Comparison of ENCODE assay signal across 30 mouse cellular contexts in the genomic region with DNA sequence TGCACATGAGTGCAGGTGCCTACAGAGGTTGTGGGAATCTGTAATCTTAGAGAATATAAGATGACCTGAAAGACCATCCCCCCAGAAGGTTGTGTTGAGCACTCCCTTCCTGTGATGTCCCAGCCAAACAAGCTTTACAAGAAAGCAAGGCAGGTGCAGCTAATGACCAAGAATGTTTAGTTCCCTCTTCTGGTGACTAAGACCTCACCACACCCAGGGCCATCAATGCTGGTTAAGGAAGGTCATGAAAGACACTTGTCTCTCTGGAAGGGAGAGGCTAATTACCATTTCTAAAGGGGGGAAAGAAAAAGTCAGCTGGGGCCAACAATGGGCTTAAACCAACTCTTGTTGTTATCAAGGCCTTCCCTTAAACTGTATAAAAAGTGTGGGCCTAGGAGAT.
DNase-seq lines count a peak whose midpoint lies in the region; ATAC-seq and TF ChIP-seq lines count a peak whose summit lies in the region.
"Had no signal": no experiment of that assay in that cellular context is flagged by ENCODE, and none has a peak within 500 bp of the region (broad histone marks: within the 10 kb centered on the region; RNA-seq: fewer than 3 reads in every experiment).

No protein-coding gene starts in this region.

- 0 out of 2 replicates have a peak, but pooled peaks have one; percentile 3 for TF ChIP-seq RAD21 in CH12.LX (IDR thresholded peaks at IDR 0.05; ENCODE audit: low read depth, low read length)

- TF ChIP-seq CTCF in CH12.LX (conservative IDR thresholded peaks at IDR 0.05 in 1 of 2, IDR thresholded peaks at IDR 0.05 in 1 of 2; ENCODE audit: low read depth in 2 of 2, low read length in 2 of 2) (no peak), G1E (IDR thresholded peaks at IDR 0.05; ENCODE audit: low read depth, low read length) (no peak)

- H3K9me3 ChIP-seq in heart, embryonic 10.5 days: no peaks in the 10 kb centered on the region
- peaks cover 4% of the 10 kb centered on the region for H3K9me3 ChIP-seq in CH12.LX (replicated peaks; ENCODE audit: low read length)
- H3K9me3 ChIP-seq in G1E (replicated peaks): no peaks in the 10 kb centered on the region
- H3K9me3 ChIP-seq: embryonic facial prominence, embryonic 12.5 days; heart, embryonic 15.5 days; hindbrain, embryonic 12.5 days; intestine, embryonic 15.5 days; midbrain, embryonic 13.5 days; neural tube, embryonic 13.5 days had no signal

- no peak overlapping the region for H3K4me3 ChIP-seq in heart, embryonic 10.5 days
- H3K4me3 ChIP-seq in CH12.LX (replicated peaks in 1 of 3; ENCODE audit: low read depth in 2 of 3, low read length in 2 of 3, poor library complexity in 1 of 3) (no peak overlapping the region), G1E (ENCODE audit: low read depth, low read length) (no peak overlapping the region)
- H3K4me3 ChIP-seq: embryonic facial prominence, embryonic 12.5 days; heart, embryonic 15.5 days; hindbrain, embryonic 12.5 days; intestine, embryonic 15.5 days; layer of hippocampus, adult 2 months; midbrain, embryonic 13.5 days; neural tube, embryonic 13.5 days had no signal

- peak; percentile 54 for TF ChIP-seq EP300 in CH12.LX (IDR thresholded peaks at IDR 0.05; ENCODE audit: low read length)

- ATAC-seq in G1E (ENCODE audit: extremely low read depth, insufficient number of reproducible peaks, low FRiP score, poor library complexity, severe bottlenecking): no peak; the same call in 1 of the 2 replicates
- ATAC-seq in megakaryocyte, adult 5-6 weeks (ENCODE audit: poor library complexity, severe bottlenecking): no peak
- ATAC-seq: forebrain, embryonic 14.5 days; hindbrain, postnatal 0 days; intestine, embryonic 15.5 days; lung, postnatal 0 days; midbrain, embryonic 13.5 days had no signal

- dilution Hi-C loops in CH12.LX (cut with MboI; ENCODE audit: extremely low pct_ligation_motif_present, extremely low pct_unique_long_range_greater_than_20kb, low sequenced_read_pairs): no loop called here

- intact Hi-C loops in heart, postnatal 25 days (cut with DNase I): no loop called here

- peak; percentile 63 for DNase-seq in heart, embryonic 10.5 days (ENCODE audit: low spot score)
- no peak for DNase-seq in heart, postnatal 25 days (ENCODE audit: low spot score)
- DNase-seq in CH12.LX (ENCODE audit: extremely low read depth) (peak; percentile 79), G1E (ENCODE audit: low spot score) (peak; percentile 7)
- DNase-seq in c-Kit-negative CD71-positive TER-119-positive erythroid progenitor cells, embryonic 14.5 days (ENCODE audit: low read depth, low spot score): peak; percentile 19
- no peak for DNase-seq in thymus, postnatal 0 days (ENCODE audit: low spot score)
- DNase-seq: adrenal gland, postnatal 10 days; cerebellum, adult 11 months; cerebellum, adult 9-10 months; cerebellum, postnatal 36 days; embryo, embryonic 11 days; heart, postnatal 36 days; kidney, postnatal 36 days; left cerebral cortex, postnatal 4 days; lung, adult 18-20 months; lung, postnatal 4 days; retina, postnatal 1 day; right cerebral cortex, postnatal 14 days; thymus, postnatal 14 days had no signal

- no peak overlapping the region for H3K27ac ChIP-seq in heart, embryonic 10.5 days
- H3K27ac ChIP-seq in CH12.LX (ENCODE audit: insufficient read depth, low read depth): no peak overlapping the region
- H3K27ac ChIP-seq: embryonic facial prominence, embryonic 12.5 days; heart, embryonic 15.5 days; hindbrain, embryonic 12.5 days; hindbrain, postnatal 0 days; intestine, embryonic 15.5 days; layer of hippocampus, adult 2 months; midbrain, embryonic 13.5 days; neural tube, embryonic 13.5 days had no signal

- H3K27me3 ChIP-seq in heart, embryonic 10.5 days (ENCODE audit: insufficient read depth, poor library complexity, severe bottlenecking): no peaks in the 10 kb centered on the region
- no peaks in the 10 kb centered on the region for H3K27me3 ChIP-seq in CH12.LX (replicated peaks)
- H3K27me3 ChIP-seq in G1E (ENCODE audit: insufficient read depth, low read length): peaks cover 5% of the 10 kb centered on the region; the same call in 1 of the 2 replicates
- H3K27me3 ChIP-seq: embryonic facial prominence, embryonic 12.5 days; heart, embryonic 15.5 days; hindbrain, embryonic 12.5 days; intestine, embryonic 15.5 days; midbrain, embryonic 13.5 days; neural tube, embryonic 13.5 days had no signal

- no peak for TF ChIP-seq POLR2A in CH12.LX (IDR thresholded peaks at IDR 0.05; ENCODE audit: low read depth, low read length)

- in situ Hi-C loops in CH12.LX (cut with MboI; ENCODE audit: low pct_ligation_motif_present, low pct_unique_long_range_greater_than_20kb, low sequenced_read_pairs): no loop called here

- no peak overlapping the region for H3K4me2 ChIP-seq in CH12.LX (ENCODE audit: insufficient read depth, low read depth, poor library complexity, severe bottlenecking)
- H3K4me2 ChIP-seq: embryonic facial prominence, embryonic 12.5 days; heart, embryonic 15.5 days; hindbrain, embryonic 12.5 days; intestine, embryonic 15.5 days; midbrain, embryonic 13.5 days; neural tube, embryonic 13.5 days had no signal

- H3K9ac ChIP-seq in CH12.LX (ENCODE audit: insufficient read depth, low read depth): no peak overlapping the region
- H3K9ac ChIP-seq: embryonic facial prominence, embryonic 12.5 days; heart, embryonic 15.5 days; hindbrain, embryonic 12.5 days; intestine, embryonic 15.5 days; midbrain, embryonic 13.5 days; neural tube, embryonic 13.5 days had no signal

- H3K36me3 ChIP-seq in heart, embryonic 10.5 days: no peaks in the 10 kb centered on the region
- H3K36me3 ChIP-seq in CH12.LX (replicated peaks in 1 of 2; ENCODE audit: control insufficient read depth in 1 of 2, insufficient read depth in 1 of 2, low read length in 1 of 2) (no peaks in the 10 kb centered on the region), G1E (replicated peaks) (no peaks in the 10 kb centered on the region)
- H3K36me3 ChIP-seq: embryonic facial prominence, embryonic 12.5 days; heart, embryonic 15.5 days; hindbrain, embryonic 12.5 days; intestine, embryonic 15.5 days; midbrain, embryonic 13.5 days; neural tube, embryonic 13.5 days had no signal

- H3K4me1 ChIP-seq in heart, embryonic 10.5 days: no peaks in the 10 kb centered on the region
- H3K4me1 ChIP-seq in CH12.LX (ENCODE audit: control insufficient read depth in 1 of 2, insufficient read depth in 2 of 2) (peaks cover 8 to 17% of the 10 kb centered on the region in 2 experiments; a peak in 3 of 4 replicates), G1E (ENCODE audit: insufficient read depth, low read depth, low read length) (peaks cover 25% of the 10 kb centered on the region)
- H3K4me1 ChIP-seq: embryonic facial prominence, embryonic 12.5 days; heart, embryonic 15.5 days; hindbrain, embryonic 12.5 days; intestine, embryonic 15.5 days; midbrain, embryonic 13.5 days; neural tube, embryonic 13.5 days had no signal

- H3K79me2 ChIP-seq in CH12.LX (replicated peaks; ENCODE audit: control insufficient read depth, extremely low read depth, insufficient read depth, poor library complexity, severe bottlenecking): no peaks in the 10 kb centered on the region

TF ChIP-seq in CH12.LX, 34 proteins besides CTCF, POLR2A, EP300 and RAD21:
- no peak for TF ChIP-seq HCFC1 (IDR thresholded peaks at IDR 0.05; ENCODE audit: low read depth, low read length)
- 0 out of 2 replicates have a peak, but pooled peaks have one; percentile 33 for TF ChIP-seq BHLHE40 (IDR thresholded peaks at IDR 0.05; ENCODE audit: low read depth, low read length)

Comparison
In these comparisons a context has a peak if more than half of its experiments do, and no peak if none do; other contexts are left out.
1. DNase-seq: peak in heart, embryonic 10.5 days (single experiment), CH12.LX (single experiment), G1E (single experiment) and c-Kit-negative CD71-positive TER-119-positive erythroid progenitor cells, embryonic 14.5 days (single experiment); none in heart, postnatal 25 days (single experiment) and thymus, postnatal 0 days (single experiment).